Mouse (Mus musculus) adrenal gland (tissue): ENCODE results near the gene Ntmt1.

Experiments
- intact Hi-C: fragments of 180-260 bp; cut with DNase I; formaldehyde crosslinking; loops from one replicate; pipeline ENCODE4 v1.15.1; 2025

Ntmt1 gene

GRCm38 (mm10) chr2:30819873-30820272 lies 12.2 kb downstream of the Ntmt1 start:
- intact Hi-C loops = no loop called here

- intact Hi-C loops = no loop called here
Measured at GRCm38 (mm10) chr2:30821073-30821472, 13.4 kb downstream of the Ntmt1 start.

- intact Hi-C loops = no loop called here
Measured at GRCm38 (mm10) chr2:30822460-30822859, 14.8 kb downstream of the Ntmt1 start.

- intact Hi-C loops = no loop called here
Measured at GRCm38 (mm10) chr2:30823385-30824153, 15.9 kb downstream of the Ntmt1 start.

- intact Hi-C loops = loop anchor here (5.0 kb wide), 1 partner anchor 105 kb away; no protein-coding TSS in a partner anchor
Measured at GRCm38 (mm10) chr2:30826825-30827748, 19.5 kb downstream of the Ntmt1 start.

- intact Hi-C loops = loop anchor here (5.0 kb wide), 1 partner anchor 104 kb away; no protein-coding TSS in a partner anchor
Measured at GRCm38 (mm10) chr2:30827749-30828475, 20.3 kb downstream of the Ntmt1 start.

GRCm38 (mm10) chr2:30829315-30829714 lies 21.7 kb downstream of the Ntmt1 start:
- intact Hi-C loops = loop anchor here (5.0 kb wide), 1 partner anchor 103 kb away; no protein-coding TSS in a partner anchor

GRCm38 (mm10) chr2:30830283-30830795 lies 22.7 kb downstream of the Ntmt1 start, which contains the start of gene Asb6:
Asb6 (minus strand) TSS chr2:30830333.
- intact Hi-C loops = no loop called here

- intact Hi-C loops = no loop called here
Measured at GRCm38 (mm10) chr2:30833644-30834043, 26.0 kb downstream of the Ntmt1 start.

- intact Hi-C loops = no loop called here
Measured at GRCm38 (mm10) chr2:30834373-30835022, 26.9 kb downstream of the Ntmt1 start, which contains the start of gene Prrx2. Prrx2 (plus strand) TSS chr2:30834972.

- intact Hi-C loops = no loop called here
Measured at GRCm38 (mm10) chr2:30836238-30836990, 28.8 kb downstream of the Ntmt1 start.

GRCm38 (mm10) chr2:30842615-30843014 lies 35.0 kb downstream of the Ntmt1 start:
- intact Hi-C loops = no loop called here

GRCm38 (mm10) chr2:30845152-30846070 lies 37.8 kb downstream of the Ntmt1 start:
- intact Hi-C loops = no loop called here

- intact Hi-C loops = no loop called here
Measured at GRCm38 (mm10) chr2:30846236-30846635, 38.6 kb downstream of the Ntmt1 start.

- intact Hi-C loops = no loop called here
Measured at GRCm38 (mm10) chr2:30846723-30847122, 39.1 kb downstream of the Ntmt1 start.

GRCm38 (mm10) chr2:30848184-30848583 lies 40.6 kb downstream of the Ntmt1 start:
- intact Hi-C loops = no loop called here

- intact Hi-C loops = no loop called here
Measured at GRCm38 (mm10) chr2:30850581-30850980, 43.0 kb downstream of the Ntmt1 start.

GRCm38 (mm10) chr2:30852771-30853313 lies 45.2 kb downstream of the Ntmt1 start:
- intact Hi-C loops = no loop called here
